Mouse (Mus musculus) natural killer cell, adult 2 months (primary cell): ENCODE data around the gene Rab42.
A peak's percentile ranks its signal among the peaks of the same experiment; 100 is the strongest.

Experiments
- DNase-seq, 2 experiments: peaks; one replicate each; pipeline ENCODE4 v3.0.0; 2022; ENCODE audit warnings: low spot score in 2 of 2

Rab42 gene

GRCm38 (mm10) chr4:132302939-132303479 lies at the start of gene Rab42:
TSS of gene Rab42 (minus strand) at chr4:132303385.
- DNase-seq = peak; percentile 36 to 48

GRCm38 (mm10) chr4:132352739-132353138 lies 49.6 kb upstream of the Rab42 start:
- no peak for DNase-seq

DNA sequence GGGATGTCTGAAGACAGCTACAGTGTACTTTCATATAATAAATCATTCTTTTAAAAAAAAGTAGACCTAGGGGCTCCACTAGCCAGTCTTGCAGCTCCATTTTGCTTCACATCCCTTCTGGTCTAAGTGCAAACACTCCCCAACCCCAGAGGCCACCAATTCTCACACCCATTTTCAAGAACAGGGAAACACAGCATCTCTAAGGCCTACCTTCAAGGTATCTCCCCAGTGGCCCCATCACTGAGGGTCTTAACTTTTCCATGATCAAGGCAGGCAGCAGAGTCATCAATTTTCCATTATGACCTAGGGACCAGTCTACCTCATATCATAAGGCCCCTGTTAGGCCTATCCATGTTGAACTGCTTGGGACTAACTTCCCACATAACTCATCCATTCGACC lies 48.2 kb upstream of the Rab42 start:
- no peak for DNase-seq

DNA sequence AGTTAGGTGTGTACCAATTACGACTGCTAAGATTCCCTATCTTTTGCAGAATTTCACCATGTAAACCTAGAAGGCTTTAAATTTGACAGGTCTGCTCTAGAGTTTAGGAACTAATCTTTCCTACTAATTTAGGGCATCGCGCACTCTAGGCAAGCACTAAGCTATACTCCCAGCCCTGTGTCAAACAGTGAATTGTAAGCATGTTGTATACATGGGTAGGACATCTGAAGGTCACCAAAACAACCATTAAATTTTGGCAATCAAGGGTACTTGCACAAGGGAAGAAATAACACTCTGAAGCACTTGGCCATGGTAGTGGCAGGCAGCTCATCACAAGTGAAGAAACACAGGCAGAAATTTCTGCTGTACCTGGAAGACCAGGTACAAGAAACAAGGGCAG lies 47.7 kb upstream of the Rab42 start:
- DNase-seq = no peak

DNA sequence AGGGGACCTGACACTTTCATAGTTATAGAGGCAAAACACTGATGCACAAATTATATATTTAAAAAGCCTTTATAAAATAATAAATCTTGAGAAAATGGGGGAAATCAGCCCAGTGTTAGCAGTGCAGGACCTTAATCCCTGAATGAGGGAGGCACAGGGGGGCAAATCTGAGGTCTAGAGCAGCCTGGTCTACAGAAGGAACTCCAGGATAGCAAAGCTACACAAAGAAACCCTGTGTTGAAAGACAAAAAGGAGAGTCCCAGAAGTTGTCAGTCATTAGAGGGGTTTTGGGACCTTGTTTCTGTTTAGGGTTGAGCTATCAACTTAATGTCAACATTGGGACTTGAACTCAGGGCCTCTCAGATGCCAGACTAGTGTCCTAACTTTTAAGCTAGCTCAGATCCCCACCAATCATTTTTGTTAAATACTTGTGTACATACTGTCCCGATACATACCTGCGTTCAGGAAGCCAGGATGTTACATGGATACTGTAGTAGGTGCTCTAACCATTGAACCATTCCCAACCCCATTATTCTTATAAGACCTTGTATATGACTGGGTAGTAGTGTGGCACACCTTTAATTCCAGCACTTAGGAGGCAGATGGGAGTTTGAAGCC lies 47.0 kb upstream of the Rab42 start:
- DNase-seq = no peak

GRCm38 (mm10) chr4:132349495-132350122 lies 46.4 kb upstream of the Rab42 start:
- DNase-seq = no peak

DNA sequence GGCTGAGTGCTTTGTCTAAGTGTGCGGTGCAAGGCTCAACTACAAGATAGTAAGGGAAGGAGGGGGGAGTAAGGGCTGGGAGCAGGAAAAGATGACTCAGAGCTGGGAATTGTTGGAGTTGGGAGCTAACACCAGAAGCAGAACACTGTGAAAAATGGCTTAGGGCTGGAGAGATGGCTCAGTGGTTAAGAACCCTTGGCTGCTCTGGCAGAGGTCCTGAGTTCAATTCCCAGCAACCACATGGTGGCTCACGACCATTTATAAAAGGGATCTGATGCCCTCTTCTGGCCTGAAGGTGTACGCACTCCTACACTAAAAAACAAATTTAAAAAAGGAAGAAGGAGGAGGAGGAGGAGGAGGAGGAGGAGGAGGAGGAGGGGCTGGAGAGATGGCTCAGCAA lies 43.5 kb upstream of the Rab42 start:
- no peak for DNase-seq

DNA sequence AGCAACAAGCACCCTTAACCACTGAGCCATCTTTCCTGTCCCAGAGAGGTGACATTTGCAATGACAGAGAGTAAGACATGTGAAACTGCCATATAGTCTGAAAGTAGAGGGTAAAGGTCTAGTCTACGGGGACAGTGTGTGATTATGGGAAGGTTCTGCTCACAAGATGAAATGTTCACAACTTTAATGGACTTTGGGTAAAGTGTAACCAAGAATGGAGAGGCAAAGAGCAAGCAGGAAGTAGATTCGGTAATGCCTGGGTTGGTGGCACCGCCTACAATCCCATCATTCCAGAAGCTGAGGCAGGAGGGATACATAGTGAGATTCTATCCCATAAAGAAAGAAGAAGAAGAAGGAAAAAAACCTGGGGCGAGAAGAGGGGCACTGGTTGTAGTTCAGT lies 43.1 kb upstream of the Rab42 start:
- no peak for DNase-seq

DNA sequence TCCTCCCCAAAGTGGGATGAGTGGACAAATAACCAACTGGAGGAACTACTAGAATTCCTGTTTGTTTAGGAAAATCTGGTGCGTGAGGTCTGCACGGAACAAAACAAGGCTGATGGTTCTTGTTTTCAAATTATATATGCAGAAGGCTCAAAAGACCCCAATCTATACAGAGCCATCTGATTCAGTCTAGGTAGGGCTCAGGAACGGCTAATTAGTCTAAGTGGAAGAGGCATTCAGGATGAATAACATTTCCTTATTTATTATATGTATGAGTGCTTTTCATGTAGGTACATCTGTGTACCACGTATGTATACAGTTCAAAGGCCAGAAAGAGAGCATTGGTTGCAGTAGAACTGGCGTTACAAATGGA lies 42.6 kb upstream of the Rab42 start:
- DNase-seq = no peak

- peak; percentile 91 to 92 for DNase-seq
Observed at GRCm38 (mm10) chr4:132345135-132345842, 42.1 kb upstream of the Rab42 start.

DNA sequence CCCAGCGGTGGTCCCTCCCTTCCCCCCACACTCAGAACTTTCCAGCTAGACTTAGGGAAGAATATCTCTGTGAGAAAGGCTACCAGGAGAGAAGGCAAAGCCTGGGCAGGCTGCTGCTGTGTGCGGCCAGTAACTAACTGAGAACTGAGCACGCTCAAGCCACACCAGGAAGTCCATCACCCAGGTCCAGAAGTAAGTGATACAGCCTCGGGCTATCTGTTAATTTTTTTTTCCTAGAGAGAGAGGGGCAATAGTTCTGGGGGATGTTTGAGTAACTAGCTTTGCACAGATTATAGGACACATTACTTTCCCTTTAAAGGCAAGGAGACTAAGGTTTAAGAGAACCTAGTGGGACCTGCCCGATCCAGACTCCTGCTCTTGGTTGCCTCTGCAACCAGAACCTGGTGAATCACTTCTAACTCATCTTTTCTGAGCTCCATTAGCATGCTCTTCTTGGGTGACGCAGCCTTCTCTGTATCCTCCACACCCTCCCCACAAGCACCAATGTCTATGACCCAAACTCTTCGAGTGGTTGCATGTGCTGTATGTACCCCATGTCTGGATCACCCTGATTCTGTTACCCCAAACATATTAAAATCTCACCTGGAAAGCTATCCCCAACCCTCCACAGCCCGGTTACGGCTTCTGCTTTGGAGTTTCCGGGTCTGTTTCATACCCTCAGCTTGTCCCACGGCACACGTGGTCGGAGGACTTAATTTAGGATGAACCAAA lies 41.4 kb upstream of the Rab42 start:
- no peak for DNase-seq

- no peak for DNase-seq
Observed at GRCm38 (mm10) chr4:132341451-132341850, 38.3 kb upstream of the Rab42 start.

DNA sequence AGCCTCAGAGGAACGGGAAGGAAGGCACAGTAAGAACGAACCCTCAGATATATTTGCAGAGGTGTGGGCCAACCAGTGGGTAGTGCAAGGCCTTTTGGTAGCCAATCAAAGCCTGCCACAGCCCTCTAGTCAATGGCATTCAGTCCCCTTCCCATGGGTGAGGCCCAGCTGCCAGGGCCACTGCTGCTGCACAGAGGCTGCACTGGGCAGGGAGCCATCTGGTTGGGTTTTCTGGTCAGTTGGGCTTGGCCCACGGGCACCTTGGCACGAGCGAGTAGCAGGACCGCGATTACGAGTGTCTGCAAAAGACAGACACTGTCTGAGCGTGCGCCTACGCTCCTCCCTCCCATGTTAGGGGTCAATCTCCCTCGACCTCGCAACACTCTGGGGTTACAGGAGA lies 35.8 kb upstream of the Rab42 start:
- DNase-seq = no peak

DNA sequence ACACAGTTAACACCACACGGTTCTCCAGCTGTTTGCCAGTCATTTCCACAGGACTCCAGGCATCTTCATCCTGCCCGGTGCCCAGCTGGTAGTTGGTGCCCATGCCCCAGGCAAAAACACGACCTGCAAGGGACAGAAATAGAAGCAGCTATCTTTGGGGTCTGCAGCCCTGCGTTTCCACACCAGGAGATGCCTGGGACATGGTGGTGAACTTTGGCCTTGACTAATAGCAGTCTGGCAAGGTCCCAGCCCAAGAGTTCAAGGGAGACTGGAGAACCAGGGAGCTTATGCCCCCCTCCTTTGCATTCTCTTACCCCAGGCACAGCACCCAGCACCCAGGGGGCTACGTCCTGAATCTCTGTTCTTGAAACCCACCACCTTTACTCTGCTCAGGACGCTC lies 29.7 kb upstream of the Rab42 start:
- no peak for DNase-seq

DNA sequence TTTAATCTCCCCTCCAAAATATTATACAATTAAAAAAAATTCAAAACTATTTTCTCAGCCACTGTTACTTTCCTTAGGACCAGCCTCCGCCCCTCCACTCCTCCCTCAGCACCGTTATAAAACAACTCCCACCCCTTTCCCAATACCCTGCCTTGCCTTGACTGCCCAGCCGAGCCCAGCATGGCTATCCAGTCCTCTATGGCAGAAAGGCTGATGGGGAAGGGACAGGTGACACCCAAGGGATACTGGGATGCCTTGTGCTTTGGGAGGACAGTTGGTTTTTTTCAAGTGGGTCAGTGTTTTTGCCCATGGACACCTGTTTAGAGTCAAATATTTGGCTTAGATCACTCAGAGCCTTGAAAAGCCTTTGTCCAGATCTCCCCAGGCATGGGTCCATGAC lies 28.8 kb upstream of the Rab42 start:
- DNase-seq = no peak

- DNase-seq = no peak
Observed at GRCm38 (mm10) chr4:132329835-132330354, 26.7 kb upstream of the Rab42 start.

- peak; percentile 83 to 85 for DNase-seq
Observed at GRCm38 (mm10) chr4:132329115-132329834, 26.1 kb upstream of the Rab42 start, which contains the start of gene Trnau1ap. TSS of gene Trnau1ap (minus strand) at chr4:132329538.

DNA sequence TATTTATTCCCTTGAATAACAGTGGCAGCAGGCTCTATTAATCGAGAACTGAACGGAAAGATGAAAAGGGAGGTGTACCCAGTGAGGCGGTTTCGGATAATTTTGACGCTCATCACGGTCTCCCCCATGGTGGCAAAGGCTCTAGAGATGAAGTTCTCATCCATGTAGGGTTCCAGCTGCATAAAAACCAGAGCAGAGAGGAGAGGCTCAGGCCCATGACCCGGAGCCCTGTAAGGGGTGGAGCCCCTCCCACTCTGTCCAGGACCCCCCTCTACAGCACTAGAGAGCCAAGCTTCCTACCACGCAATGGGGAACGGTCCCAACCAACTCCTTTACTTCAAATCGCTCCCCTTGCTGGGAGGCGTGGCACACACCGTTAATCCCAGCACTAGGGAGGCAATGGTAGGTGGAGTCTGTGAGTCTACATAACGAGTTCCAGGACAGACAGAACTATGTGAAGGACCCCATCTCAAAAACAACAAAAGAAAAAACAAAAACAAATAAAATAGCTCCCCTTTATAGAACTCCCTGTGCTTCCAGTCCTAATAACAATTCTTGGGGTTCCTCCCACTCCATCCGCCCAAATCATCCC lies 25.3 kb upstream of the Rab42 start:
- no peak for DNase-seq

DNA sequence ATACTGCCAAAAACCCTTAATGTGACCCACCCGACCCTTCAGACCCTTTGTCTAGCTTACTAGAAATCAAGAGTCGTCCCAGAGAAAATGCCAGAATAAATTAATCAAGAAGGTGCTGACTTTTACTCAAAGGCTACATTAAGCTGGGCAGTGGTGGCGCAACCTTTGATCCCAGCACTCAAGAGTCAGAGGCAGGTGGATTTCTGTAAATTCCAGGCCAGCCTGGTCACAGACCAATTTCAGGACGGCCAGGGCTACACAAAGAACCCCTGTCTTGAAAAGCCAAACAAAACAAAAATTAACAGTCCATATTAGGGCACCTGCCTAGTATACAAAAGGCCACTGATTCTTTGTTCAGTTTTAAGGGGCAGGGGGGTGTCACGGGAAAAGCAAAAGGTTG lies 23.3 kb upstream of the Rab42 start:
- no peak for DNase-seq

- DNase-seq = no peak
Observed at GRCm38 (mm10) chr4:132315711-132316110, 12.5 kb upstream of the Rab42 start.

GRCm38 (mm10) chr4:132312627-132313026 lies 9.4 kb upstream of the Rab42 start:
- DNase-seq = no peak
